8 mouse cellular contexts compared by ENCODE assay signal in the genomic region with DNA sequence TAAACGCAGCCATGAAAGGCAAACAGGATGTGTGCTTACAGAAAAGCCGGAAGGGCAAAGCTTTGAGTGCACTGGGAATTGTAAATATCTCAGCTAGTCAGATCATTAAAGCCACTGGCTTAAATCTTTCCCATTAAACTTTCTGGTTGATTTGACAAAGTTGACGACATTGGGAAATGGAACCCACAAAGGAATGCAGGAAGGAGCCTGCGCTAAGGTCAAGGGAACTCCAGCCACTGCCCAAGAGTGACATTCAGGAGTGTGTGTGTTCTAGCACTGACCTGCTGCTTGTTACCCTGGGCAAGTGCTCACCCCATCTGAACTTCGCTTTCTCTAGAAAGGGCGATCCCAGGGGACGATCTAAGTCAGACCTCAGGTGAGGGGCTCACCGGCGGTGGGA. TPM values are rescaled to one million over a fixed set of nuclear protein-coding genes. Genes with fewer than 3 reads are reported as not detected.
DNase-seq lines count a peak whose midpoint lies in the region; ATAC-seq and TF ChIP-seq lines count a peak whose summit lies in the region.

No protein-coding gene starts in this region.

- H3K36me3 ChIP-seq in erythroblast, embryonic 14.5 days (ENCODE audit: control insufficient read depth): peaks cover 69% of the 10 kb centered on the region
- peaks cover 49% of the 10 kb centered on the region for H3K36me3 ChIP-seq in liver, embryonic 13.5 days

- DNase-seq in left cerebral cortex, adult 2 months (ENCODE audit: extremely low spot score in 1 of 2, low spot score in 2 of 2): no peak
- DNase-seq in left cerebral cortex, adult 9 months (ENCODE audit: low spot score in 2 of 2): no peak
- peak; percentile 63 for DNase-seq in kidney, adult 9 months
- no peak for DNase-seq in liver, embryonic 13.5 days
- no peak for DNase-seq in cerebellum, adult 11-12 months
- no peak for DNase-seq in left cerebral cortex, postnatal 10 days (ENCODE audit: extremely low spot score in 1 of 2, low spot score in 2 of 2)

- no peak for ATAC-seq in erythroblast, adult 5-6 weeks (replicated peaks; ENCODE audit: low FRiP score, poor library complexity, severe bottlenecking)
- ATAC-seq in liver, embryonic 13.5 days (ENCODE audit: low read depth): no peak

- no peaks in the 10 kb centered on the region for H3K9me3 ChIP-seq in erythroblast, embryonic 14.5 days (ENCODE audit: control insufficient read depth, low read length)
- no peaks in the 10 kb centered on the region for H3K9me3 ChIP-seq in liver, embryonic 13.5 days (replicated peaks)

- TF ChIP-seq CTCF in left cerebral cortex, adult 2 months (IDR thresholded peaks at IDR 0.05): no peak

- peaks cover 78% of the 10 kb centered on the region for H3K4me1 ChIP-seq in erythroblast, embryonic 14.5 days (ENCODE audit: control insufficient read depth)
- H3K4me1 ChIP-seq in liver, embryonic 13.5 days (replicated peaks): peaks cover 67% of the 10 kb centered on the region

- WGBS in liver, embryonic 13.5 days (ENCODE audit: insufficient replicate concordance): 68% methylated on average over 9 of the region's 9 CpGs

- H3K27me3 ChIP-seq in erythroblast, embryonic 14.5 days (ENCODE audit: control insufficient read depth): peaks cover 5% of the 10 kb centered on the region; the same call in 1 of the 2 replicates
- 0 out of 2 replicates have a peak, but pooled peaks cover 6% of the 10 kb centered on the region for H3K27me3 ChIP-seq in liver, embryonic 13.5 days

- peak overlapping the region; percentile 98 for H3K9ac ChIP-seq in liver, embryonic 13.5 days

- 0 out of 2 replicates have a peak overlapping the region, but pooled peaks have one; percentile 2 for H3K27ac ChIP-seq in left cerebral cortex, adult 2 months
- H3K27ac ChIP-seq in liver, embryonic 13.5 days: peak overlapping the region; percentile 99

- H3K4me3 ChIP-seq in erythroblast, embryonic 14.5 days (replicated peaks): peak overlapping the region; percentile 99
- H3K4me3 ChIP-seq in left cerebral cortex, adult 2 months: no peak overlapping the region
- peak overlapping the region; percentile 85 for H3K4me3 ChIP-seq in liver, embryonic 13.5 days (replicated peaks)

- peak overlapping the region; percentile 84 for H3K4me2 ChIP-seq in liver, embryonic 13.5 days

- intact Hi-C loops in left cerebral cortex, adult 2 months (cut with DNase I): no loop called here
- intact Hi-C loops in left cerebral cortex, postnatal 10 days (cut with DNase I): loop anchor here (5.0 kb wide), 1 partner anchor 37 kb away; no protein-coding TSS in a partner anchor

RNA-seq across cellular contexts. Expression of gene Epor, which starts 3.2 kb away (rescaled TPM):
- 80.2 and 112 TPM in 2 replicates for polyA plus RNA-seq in erythroblast, embryonic 14.5 days (2012)
- total RNA-seq in erythroblast, adult 5-6 weeks (2015; ENCODE audit: low replicate concordance): 68.1 and 70.3 TPM in 2 replicates
- total RNA-seq in erythroblast, adult 5-6 weeks (2017; ENCODE audit: low replicate concordance): 70.3 and 91.0 TPM in 2 replicates
- total RNA-seq in left cerebral cortex, adult 2 months (2021): 10 to 100 TPM; 10.2 to 12.1 TPM
- polyA plus RNA-seq in liver, embryonic 13.5 days (2015; fragmentation: Nextera tagmentation; extraction: Ambion mirVana): 143 and 144 TPM in 2 replicates
- total RNA-seq in left cerebral cortex, postnatal 10 days (2021): 1 to 10 TPM; 1.4 to 1.9 TPM

RNA-seq across cellular contexts. Expression of gene Swsap1, which starts 4.6 kb away (rescaled TPM):
- 0.32 and 0.37 TPM in 2 replicates for polyA plus RNA-seq in erythroblast, embryonic 14.5 days (2012)
- total RNA-seq in erythroblast, adult 5-6 weeks (2015; ENCODE audit: low replicate concordance): 0.58 and 1.5 TPM in 2 replicates
- 3.8 and 6.6 TPM in 2 replicates for total RNA-seq in erythroblast, adult 5-6 weeks (2017; ENCODE audit: low replicate concordance)
- 10 to 100 TPM; 12.7 to 14.0 TPM for total RNA-seq in left cerebral cortex, adult 2 months (2021)
- 2.1 and 2.6 TPM in 2 replicates for polyA plus RNA-seq in liver, embryonic 13.5 days (2015; fragmentation: Nextera tagmentation; extraction: Ambion mirVana)
- 10 to 100 TPM; 12.6 to 14.9 TPM for total RNA-seq in left cerebral cortex, postnatal 10 days (2021)

RNA-seq across cellular contexts. Expression of gene Plppr2, which starts 23.3 kb away (rescaled TPM):
- 0.05 and 0.06 TPM in 2 replicates for polyA plus RNA-seq in erythroblast, embryonic 14.5 days (2012)
- 0.42 TPM in 1 of 2 replicates, not detected in the other for total RNA-seq in erythroblast, adult 5-6 weeks (2015; ENCODE audit: low replicate concordance)
- total RNA-seq in erythroblast, adult 5-6 weeks (2017; ENCODE audit: low replicate concordance): not detected in 2 replicates
- total RNA-seq in left cerebral cortex, adult 2 months (2021): 100 to 1,000 TPM; 181 to 183 TPM
- 0.99 and 1.4 TPM in 2 replicates for polyA plus RNA-seq in liver, embryonic 13.5 days (2015; fragmentation: Nextera tagmentation; extraction: Ambion mirVana)
- total RNA-seq in left cerebral cortex, postnatal 10 days (2021): 100 to 1,000 TPM; 259 to 269 TPM

RNA-seq across cellular contexts. Expression of gene Rgl3, which starts 29.1 kb away (rescaled TPM):
- polyA plus RNA-seq in erythroblast, embryonic 14.5 days (2012): 0.01 TPM in 1 of 2 replicates, not detected in the other
- not detected in 2 replicates for total RNA-seq in erythroblast, adult 5-6 weeks (2015; ENCODE audit: low replicate concordance)
- total RNA-seq in erythroblast, adult 5-6 weeks (2017; ENCODE audit: low replicate concordance): not detected in 2 replicates
- 1 to 10 TPM; 2.1 to 3.1 TPM for total RNA-seq in left cerebral cortex, adult 2 months (2021)
- polyA plus RNA-seq in liver, embryonic 13.5 days (2015; fragmentation: Nextera tagmentation; extraction: Ambion mirVana): 0.15 and 0.46 TPM in 2 replicates
- 1 to 10 TPM; 1.3 to 1.8 TPM for total RNA-seq in left cerebral cortex, postnatal 10 days (2021)

RNA-seq across cellular contexts. Expression of gene Tmem205, which starts 32.8 kb away (rescaled TPM):
- 0.10 TPM in 2 replicates for polyA plus RNA-seq in erythroblast, embryonic 14.5 days (2012)
- total RNA-seq in erythroblast, adult 5-6 weeks (2015; ENCODE audit: low replicate concordance): 9.8 and 15.7 TPM in 2 replicates
- 1.5 TPM in 2 replicates for total RNA-seq in erythroblast, adult 5-6 weeks (2017; ENCODE audit: low replicate concordance)
- 10 to 100 TPM; 31.4 to 35.5 TPM for total RNA-seq in left cerebral cortex, adult 2 months (2021)
- 49.5 and 57.2 TPM in 2 replicates for polyA plus RNA-seq in liver, embryonic 13.5 days (2015; fragmentation: Nextera tagmentation; extraction: Ambion mirVana)
- 10 to 100 TPM; 31.2 to 35.1 TPM for total RNA-seq in left cerebral cortex, postnatal 10 days (2021)

Comparison
In these comparisons a context has a peak if more than half of its experiments do, and no peak if none do; other contexts are left out.
1. RNA of gene Epor, which starts 3.2 kb away (total RNA-seq): 68.1 to 91.0 TPM in erythroblast, adult 5-6 weeks; 10.2 to 12.1 TPM in left cerebral cortex, adult 2 months and 1.4 to 1.9 TPM in left cerebral cortex, postnatal 10 days; every median in the first group is over 4 times any median in the second.
2. RNA of gene Plppr2, which starts 23.3 kb away (total RNA-seq): 259 to 269 TPM in left cerebral cortex, postnatal 10 days and 181 to 183 TPM in left cerebral cortex, adult 2 months; 0.42 TPM in erythroblast, adult 5-6 weeks; every median in the first group is over 100 times any median in the second.